Mouse (Mus musculus) liver, postnatal 0 days (tissue): ENCODE measurements at regions not wholly inside any gene's neighbourhood (a gene's known extent, or its start where the extent isn't known, plus 50 kb on each side); places are given as distances from the start of the nearest gene placed in this dataset.

ENCODE experiments used
- CTCF ChIP-seq: sonication (generic); IDR thresholded peaks from 2 replicates; pipeline ENCODE4 v1.5.1; 2016; ENCODE audit warnings: antibody characterized with exemption, low read depth
- EP300 ChIP-seq: IDR thresholded peaks from 2 replicates; pipeline ENCODE4 v1.6.1; 2016; ENCODE audit warnings: antibody characterized with exemption, low read depth, mild to moderate bottlenecking

DNA sequence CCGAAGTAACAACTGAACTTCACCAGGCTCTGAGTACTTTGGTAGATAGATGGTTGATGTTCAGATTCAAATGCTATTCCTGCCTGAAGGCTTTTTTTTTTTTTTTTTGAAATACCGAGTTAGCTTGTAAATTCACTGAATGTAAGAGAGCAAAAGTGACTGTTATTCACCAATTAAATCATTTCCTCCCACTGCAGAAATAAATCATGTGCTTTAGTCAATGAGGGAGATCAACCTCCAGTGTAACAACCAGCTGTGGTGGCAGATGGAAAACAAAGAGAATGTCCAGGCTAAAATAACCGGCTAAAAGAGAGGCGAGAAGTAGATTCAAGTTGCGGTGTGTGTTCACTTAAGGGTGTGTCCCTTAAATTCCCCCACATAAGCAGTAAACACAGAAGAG lies 235.8 kb upstream of the Nudt12 start:
- TF ChIP-seq CTCF (no peak), EP300 (no peak)
